Mouse (Mus musculus) right cerebral cortex, adult 18-20 months (tissue): Measurements from ENCODE around the gene Sart1.
"Not testable (repeated sequence)": the region's sequence is repeated elsewhere in the genome, so short reads cannot be mapped to it uniquely, and the experiment has no call there.

Experiments used
- DNase-seq: peaks from one replicate; pipeline ENCODE4 v3.0.0; 2022; ENCODE audit warnings: mixed read lengths

Gene Sart1

GRCm38 (mm10) chr19:5366175-5367052 is 22.1 kb downstream of the Sart1 start, which contains the start of gene Eif1ad:
TSS of gene Eif1ad (plus strand) at chr19:5366741.
- peak; percentile 95 for DNase-seq

DNA sequence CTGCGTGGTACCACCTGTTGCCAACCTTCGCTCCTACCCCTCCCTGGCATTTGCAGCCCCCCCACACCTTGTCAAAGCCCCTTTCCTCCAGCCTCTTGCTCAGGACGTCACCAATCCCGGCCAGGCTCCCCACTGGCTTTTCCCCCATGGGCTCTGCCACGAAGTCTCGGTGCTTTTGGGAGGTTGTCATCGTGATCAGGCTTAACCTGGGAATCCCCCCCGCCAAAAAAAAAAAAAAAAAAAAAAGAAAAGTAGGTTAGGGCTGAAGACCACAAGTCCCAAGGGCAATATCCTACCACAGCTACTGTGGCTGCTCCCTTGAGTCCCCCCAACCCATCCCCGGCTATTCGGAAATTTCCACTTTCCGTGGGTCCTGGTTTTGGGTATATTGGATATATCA is 22.8 kb downstream of the Sart1 start:
- no peak for DNase-seq

DNA sequence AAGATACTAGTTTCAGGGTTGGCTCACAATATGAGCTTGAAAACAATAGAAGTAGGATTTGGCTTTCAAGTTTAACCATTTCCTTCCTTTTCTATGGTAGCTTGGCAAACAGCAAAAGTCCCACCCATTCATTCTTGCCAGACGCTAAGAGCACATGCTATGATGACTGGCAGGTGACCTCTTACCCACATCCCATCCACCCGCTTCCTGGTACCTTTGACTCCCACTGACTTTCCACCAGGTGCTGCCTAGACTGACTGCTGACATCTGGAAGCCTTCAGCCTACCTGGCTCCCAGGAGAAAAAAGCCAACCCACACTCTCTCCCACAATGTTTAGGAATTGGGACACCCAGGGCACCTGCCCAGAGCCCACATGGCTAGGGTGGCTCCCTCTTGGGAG is 24.4 kb downstream of the Sart1 start:
- DNase-seq, result no peak

GRCm38 (mm10) chr19:5362186-5362585 is 26.3 kb downstream of the Sart1 start:
- no peak for DNase-seq

GRCm38 (mm10) chr19:5356080-5356479 is 32.4 kb downstream of the Sart1 start:
- no peak for DNase-seq

DNA sequence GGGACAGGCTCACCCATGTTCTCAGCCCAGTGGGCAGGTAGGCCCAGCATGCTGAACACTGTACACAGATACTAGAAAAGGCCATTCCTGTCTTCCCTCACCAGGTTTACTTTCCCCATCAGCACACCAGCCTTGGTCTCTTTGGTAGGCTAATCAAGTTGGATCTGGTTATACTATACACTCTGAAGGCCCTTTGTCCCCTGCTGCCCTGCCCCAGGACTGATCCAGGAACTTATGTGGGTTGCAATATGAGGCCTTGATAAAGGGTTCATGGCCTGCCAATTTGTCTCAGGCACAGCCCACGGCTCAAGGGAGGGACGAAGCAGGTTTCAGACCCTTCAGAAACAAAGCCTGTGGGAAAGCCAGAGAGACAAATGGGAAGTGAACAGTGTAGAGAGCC is 34.9 kb downstream of the Sart1 start:
- DNase-seq, result no peak

GRCm38 (mm10) chr19:5349502-5349873 is 39.0 kb downstream of the Sart1 start, which contains the start of gene Cst6:
TSS of gene Cst6 (minus strand) at chr19:5349574.
- not testable (repeated sequence) for DNase-seq

DNA sequence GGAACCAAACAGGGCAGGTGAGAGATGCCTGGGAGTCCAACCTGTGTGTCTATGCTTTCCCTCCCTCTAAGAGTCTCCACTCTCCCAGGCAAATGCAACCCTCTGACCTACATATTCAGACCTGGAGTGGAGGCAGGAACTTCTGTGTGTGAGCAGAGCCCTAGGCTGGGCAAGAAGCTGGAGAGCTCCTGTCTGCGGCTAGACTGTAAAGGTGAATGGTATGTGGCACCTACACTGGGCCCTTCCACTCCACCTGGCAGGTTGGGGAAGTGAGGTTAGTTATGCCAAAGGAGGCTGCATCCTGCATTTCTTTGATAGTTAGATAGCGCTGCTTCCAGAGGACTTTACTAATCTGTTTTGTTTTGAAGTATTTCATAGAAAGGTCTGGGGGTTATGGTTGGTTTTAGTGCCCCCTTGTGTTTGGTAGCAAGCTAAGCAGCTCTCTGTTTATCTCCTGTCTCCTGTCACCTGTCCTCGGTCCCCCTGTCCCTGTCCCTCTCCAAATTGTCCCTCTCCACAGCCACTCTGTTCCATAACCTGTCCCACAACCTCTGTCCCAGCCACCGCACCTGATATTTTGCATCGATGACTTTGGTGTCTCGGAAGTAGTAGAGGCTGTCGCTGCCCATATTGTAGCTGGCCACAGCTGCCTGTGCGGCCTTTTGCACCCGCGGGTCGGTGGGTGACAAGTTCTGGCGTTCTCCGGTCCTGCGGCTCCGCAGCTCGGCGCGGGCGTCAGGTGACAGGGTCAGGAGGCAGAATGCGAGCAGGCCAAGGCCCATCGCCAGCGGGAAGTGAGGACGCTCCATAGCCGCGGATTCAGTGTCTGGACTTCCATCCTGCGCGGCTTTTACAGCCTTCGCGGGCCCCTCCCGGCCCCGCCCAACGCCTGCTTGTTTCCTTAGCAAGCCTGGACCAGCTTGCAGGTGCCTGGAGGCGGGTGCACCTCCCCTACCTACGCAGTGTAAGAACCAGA is 39.7 kb downstream of the Sart1 start:
- DNase-seq, result peak; percentile 23

- no peak for DNase-seq
Measured at GRCm38 (mm10) chr19:5348064-5348463, 40.4 kb downstream of the Sart1 start.

DNA sequence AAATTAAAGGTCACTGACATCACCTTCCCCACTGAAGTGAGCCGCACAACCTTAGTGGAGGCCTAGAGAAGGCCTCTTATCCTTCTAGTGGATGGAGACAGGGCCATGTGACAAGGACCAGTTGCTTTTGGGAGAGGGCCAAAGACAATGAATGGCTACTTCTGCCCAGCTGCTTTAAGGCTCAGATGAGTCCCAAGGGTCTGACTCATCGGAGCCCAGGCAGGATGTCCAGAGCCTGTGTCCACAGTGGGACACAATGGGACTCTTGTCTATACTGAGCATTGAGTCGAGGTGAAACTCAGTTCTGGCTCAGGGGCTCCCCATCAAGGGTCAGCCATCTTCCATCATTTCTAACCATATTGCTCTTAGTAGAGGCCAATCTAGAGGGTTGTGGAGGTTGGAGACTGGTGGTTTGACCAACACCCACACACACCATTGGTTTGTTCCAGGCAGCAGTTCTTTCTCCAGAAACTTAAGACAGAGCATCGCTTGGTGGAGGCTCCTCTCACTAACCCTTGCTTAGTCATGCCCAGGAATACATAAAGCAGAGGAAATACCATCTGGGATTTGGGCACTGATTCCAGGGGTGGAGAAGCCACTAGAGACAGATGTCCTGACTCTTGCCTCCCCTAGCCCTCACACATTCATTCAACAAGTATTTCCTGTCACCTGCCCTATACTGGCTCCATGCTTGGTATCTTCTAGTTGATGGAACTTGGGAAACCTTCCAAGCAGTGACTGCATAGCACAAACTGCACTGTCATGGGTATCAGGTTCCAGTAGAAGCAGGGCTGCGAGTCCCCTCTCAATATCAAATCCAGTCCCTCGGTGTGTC is 43.0 kb downstream of the Sart1 start:
- no peak for DNase-seq

GRCm38 (mm10) chr19:5341360-5341759 is 47.1 kb downstream of the Sart1 start:
- DNase-seq, result no peak

- peak; percentile 75 for DNase-seq
Measured at GRCm38 (mm10) chr19:5337975-5338374, 50.5 kb downstream of the Sart1 start.

GRCm38 (mm10) chr19:5335441-5335840 is 53.1 kb downstream of the Sart1 start, which contains the start of gene Catsper1:
TSS of gene Catsper1 (plus strand) at chr19:5335741.
- no peak for DNase-seq

DNA sequence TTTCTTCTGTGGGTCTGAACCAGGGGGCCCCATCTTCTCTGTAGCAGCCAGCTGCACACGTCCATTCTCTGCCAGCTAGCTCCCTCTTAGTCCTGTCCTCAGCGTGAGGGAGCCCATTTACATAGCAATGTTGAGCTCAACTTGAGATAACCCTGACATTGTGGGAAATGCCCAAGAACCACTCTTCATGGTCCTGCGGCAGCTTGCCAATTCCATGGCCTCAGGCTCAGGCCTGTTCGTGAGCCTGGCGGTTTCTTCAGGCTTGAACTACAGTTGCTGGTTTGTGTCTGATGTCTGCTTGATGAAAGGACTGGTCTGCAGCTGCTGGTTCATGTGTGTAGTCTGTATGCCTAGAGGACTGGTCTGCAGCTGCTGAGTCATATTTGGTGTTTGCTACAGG is 53.8 kb downstream of the Sart1 start:
- DNase-seq, result no peak

GRCm38 (mm10) chr19:5327970-5328369 is 60.5 kb downstream of the Sart1 start:
- no peak for DNase-seq
